Mouse (Mus musculus) heart, embryonic 11.5 days (tissue): Measurements from ENCODE around the gene BC005624. TPM values are rescaled to one million over a fixed set of nuclear protein-coding genes. Genes with fewer than 3 reads are reported as not detected.

Experiments used
- ATAC-seq: fragments of 200-750 bp; cut with Nextera tagmentation; replicated peaks from 2 replicates; pipeline ENCODE4 v1.8.0; 2017; ENCODE audit warnings: moderate library complexity; ENCODE audit not compliant: insufficient number of reproducible peaks, low FRiP score, low TSS enrichment
- H3K27ac ChIP-seq: fragments of 300-500 bp; sonication (generic); 2 replicates; pipeline ENCODE4 v1.5.1; 2014; ENCODE audit warnings: mild to moderate bottlenecking, low read depth, low read length
- H3K27me3 ChIP-seq: fragments of 300-500 bp; sonication (generic); 2 replicates; pipeline ENCODE4 v1.6.1; 2014; ENCODE audit warnings: mild to moderate bottlenecking, low read length, mixed read lengths; ENCODE audit not compliant: control insufficient read depth, insufficient read depth
- H3K36me3 ChIP-seq: fragments of 300-500 bp; sonication (generic); 2 replicates; pipeline ENCODE4 v1.6.1; 2014; ENCODE audit warnings: mild to moderate bottlenecking, low read length, moderate library complexity, mixed read lengths; ENCODE audit not compliant: control insufficient read depth, insufficient read depth
- H3K4me1 ChIP-seq: fragments of 300-500 bp; sonication (generic); 2 replicates; pipeline ENCODE4 v1.6.1; 2014; ENCODE audit warnings: low read length; ENCODE audit not compliant: control insufficient read depth, insufficient read depth
- H3K4me2 ChIP-seq: fragments of 300-500 bp; sonication (generic); 2 replicates; pipeline ENCODE4 v1.6.1; 2014; ENCODE audit warnings: mild to moderate bottlenecking, moderate library complexity
- H3K4me3 ChIP-seq: fragments of 300-500 bp; sonication (generic); 2 replicates; pipeline ENCODE4 v1.5.1; 2014; ENCODE audit warnings: low read depth, low read length
- H3K9ac ChIP-seq: fragments of 300-500 bp; sonication (generic); 2 replicates; pipeline ENCODE4 v1.6.1; 2014; ENCODE audit warnings: mild to moderate bottlenecking, low read depth, low read length, moderate library complexity
- H3K9me3 ChIP-seq: fragments of 300-500 bp; sonication (generic); replicated peaks from 2 replicates; pipeline ENCODE4 v1.6.1; 2016; ENCODE audit warnings: low read length; ENCODE audit not compliant: control insufficient read depth
- WGBS: fragments of 180-500 bp; shearing (Covaris S2); extraction: QIAGEN DNeasy Blood & Tissue Kit; methylation state at CpG from one replicate; pipeline ENCODE4 v1.1.7; 2014; ENCODE audit not compliant: insufficient replicate concordance; 5-methylcytosine and 5-hydroxymethylcytosine counted together
- polyA plus RNA-seq: library from polyadenylated mRNA; unstranded; fragments of >200 nt; fragmentation: Nextera tagmentation; extraction: Ambion mirVana; gene quantifications from 2 replicates; pipeline ENCODE4 v1.2.1, GENCODE M21; 2014

BC005624 gene
- polyA plus RNA-seq, 1 experiment from 2014 or later: 31.4 TPM

- Histone ChIP-seq H3K9ac (peak overlapping the region; percentile 50; the same call in 1 of the 2 replicates), H3K4me3 (no peak overlapping the region), H3K27me3 (no peaks in the 10 kb centered on the region), H3K9me3 (no peaks in the 10 kb centered on the region), H3K27ac (no peak overlapping the region), H3K36me3 (no peaks in the 10 kb centered on the region), H3K4me1 (peaks cover 25% of the 10 kb centered on the region), H3K4me2 (peak overlapping the region; percentile 64)
- 0 out of 2 replicates have a peak, but pooled peaks have one; percentile 39 for ATAC-seq
- 28% methylated on average over 12 of the region's 12 CpGs for WGBS
Observed at GRCm38 (mm10) chr2:30928893-30929482, 53.0 kb downstream of the BC005624 start.

GRCm38 (mm10) chr2:30927844-30928628, 54.0 kb downstream of the BC005624 start:
- 23% methylated on average over 14 of the region's 14 CpGs for WGBS

GRCm38 (mm10) chr2:30927151-30927781, 54.7 kb downstream of the BC005624 start:
- Histone ChIP-seq H3K4me3 (no peak overlapping the region), H3K27ac (peak overlapping the region; percentile 76), H3K27me3 (no peaks in the 10 kb centered on the region), H3K9ac (0 out of 2 replicates have a peak overlapping the region, but pooled peaks have one; percentile 30), H3K36me3 (no peaks in the 10 kb centered on the region), H3K4me2 (no peak overlapping the region), H3K4me1 (peaks cover 25% of the 10 kb centered on the region), H3K9me3 (no peaks in the 10 kb centered on the region)
- WGBS: 32% methylated on average over 9 of the region's 9 CpGs
- no peak for ATAC-seq

More at GRCm38 (mm10) chr2:30927844-30928628, 54.0 kb downstream of the BC005624 start:
- H3K36me3 ChIP-seq: no peaks in the 10 kb centered on the region
- peak overlapping the region; percentile 76; the same call in 1 of the 2 replicates for H3K27ac ChIP-seq
- no peak overlapping the region for H3K4me3 ChIP-seq
- H3K27me3 ChIP-seq: no peaks in the 10 kb centered on the region
- H3K9ac ChIP-seq: no peak overlapping the region
- peaks cover 25% of the 10 kb centered on the region for H3K4me1 ChIP-seq
- H3K9me3 ChIP-seq: no peaks in the 10 kb centered on the region
- ATAC-seq: peak; percentile 49; the same call in 1 of the 2 replicates
- H3K4me2 ChIP-seq: no peak overlapping the region

- H3K9me3 ChIP-seq: no peaks in the 10 kb centered on the region
- no peaks in the 10 kb centered on the region for H3K36me3 ChIP-seq
- no peaks in the 10 kb centered on the region for H3K27me3 ChIP-seq
- H3K27ac ChIP-seq: 0 out of 2 replicates have a peak overlapping the region, but pooled peaks have one; percentile 76
- no peak overlapping the region for H3K4me3 ChIP-seq
- no peak overlapping the region for H3K4me2 ChIP-seq
- ATAC-seq: no peak
- H3K9ac ChIP-seq: no peak overlapping the region
- 71% methylated on average over 4 of the region's 4 CpGs for whole genome bisulfite sequencing
- H3K4me1 ChIP-seq: peaks cover 25% of the 10 kb centered on the region
Observed at GRCm38 (mm10) chr2:30926381-30926780, 55.6 kb downstream of the BC005624 start.

GRCm38 (mm10) chr2:30925181-30925580, 56.8 kb downstream of the BC005624 start:
- Histone ChIP-seq H3K9me3 (no peaks in the 10 kb centered on the region), H3K36me3 (no peaks in the 10 kb centered on the region), H3K27ac (no peak overlapping the region), H3K27me3 (no peaks in the 10 kb centered on the region), H3K4me2 (no peak overlapping the region), H3K9ac (no peak overlapping the region), H3K4me3 (no peak overlapping the region), H3K4me1 (peaks cover 27% of the 10 kb centered on the region)
- WGBS: 80% methylated on average over 4 of the region's 4 CpGs
- ATAC-seq: no peak

GRCm38 (mm10) chr2:30923099-30923498, 58.9 kb downstream of the BC005624 start:
- Histone ChIP-seq H3K9me3 (no peaks in the 10 kb centered on the region), H3K4me3 (no peak overlapping the region), H3K4me1 (peaks cover 34% of the 10 kb centered on the region), H3K9ac (no peak overlapping the region), H3K36me3 (no peaks in the 10 kb centered on the region), H3K27me3 (no peaks in the 10 kb centered on the region), H3K27ac (no peak overlapping the region), H3K4me2 (no peak overlapping the region)
- WGBS: 68% methylated on average over 3 of the region's 3 CpGs
- ATAC-seq: no peak

Other genes starting within 250 kb of the BC005624 start
- gene 1700001O22Rik, start 178.5 kb downstream of the BC005624 start, polyA plus RNA-seq: 1.2 and 1.6 TPM in 2 replicates
- gene Ntmt1, start 174.4 kb downstream of the BC005624 start, polyA plus RNA-seq: 82.6 and 87.5 TPM in 2 replicates
- 20.2 and 22.8 TPM in 2 replicates for gene Asb6, start 151.9 kb downstream of the BC005624 start, polyA plus RNA-seq
- gene Prrx2, start 147.2 kb downstream of the BC005624 start, polyA plus RNA-seq: 55.8 and 63.2 TPM in 2 replicates
- gene Ptges, start 52.3 kb downstream of the BC005624 start, polyA plus RNA-seq: 3.1 and 3.6 TPM in 2 replicates
- 23.3 and 23.7 TPM in 2 replicates for gene Tor1b, start 29.2 kb downstream of the BC005624 start, polyA plus RNA-seq
- 54.9 and 57.6 TPM in 2 replicates for gene Tor1a, start 14.3 kb downstream of the BC005624 start, polyA plus RNA-seq
- gene Usp20, start 78 bp upstream of the BC005624 start, polyA plus RNA-seq: 11.2 and 14.8 TPM in 2 replicates
- 19.5 and 20.4 TPM in 2 replicates for gene Fnbp1, start 159.8 kb upstream of the BC005624 start, polyA plus RNA-seq
- 30.4 and 33.8 TPM in 2 replicates for gene Gpr107, start 170.1 kb upstream of the BC005624 start, polyA plus RNA-seq